Mouse (Mus musculus) heart, postnatal 0 days (tissue): ENCODE measurements around the gene Apmap. TPM values are rescaled to one million over a fixed set of nuclear protein-coding genes. Genes with fewer than 3 reads are reported as not detected.

Experiments used
- ATAC-seq: fragments of 200-750 bp; cut with Nextera tagmentation; 2 replicates; pipeline ENCODE4 v1.8.0; 2017; ENCODE audit warnings: low read depth, moderate number of reproducible peaks, moderate library complexity; ENCODE audit not compliant: insufficient read depth
- DNase-seq: peaks from one replicate; pipeline ENCODE4 v3.0.0-alpha.2; 2016; ENCODE audit warnings: low spot score
- H3K27ac ChIP-seq: fragments of 300-500 bp; sonication (generic); 2 replicates; pipeline ENCODE4 v1.5.1; 2014; ENCODE audit warnings: low read depth, mild to moderate bottlenecking
- H3K27me3 ChIP-seq: fragments of 300-500 bp; sonication (generic); 2 replicates; pipeline ENCODE4 v1.6.1; 2014; ENCODE audit warnings: low read length, mixed read lengths; ENCODE audit not compliant: control insufficient read depth, insufficient read depth
- H3K36me3 ChIP-seq: fragments of 300-500 bp; sonication (generic); replicated peaks from 2 replicates; pipeline ENCODE4 v1.6.1; 2014; ENCODE audit warnings: low read length, mixed read lengths; ENCODE audit not compliant: control insufficient read depth, insufficient read depth
- H3K4me1 ChIP-seq: fragments of 300-500 bp; sonication (generic); 2 replicates; pipeline ENCODE4 v1.6.1; 2014; ENCODE audit warnings: antibody characterized with exemption; ENCODE audit not compliant: control insufficient read depth, insufficient read depth
- H3K4me2 ChIP-seq: fragments of 300-500 bp; sonication (generic); 2 replicates; pipeline ENCODE4 v1.6.1; 2014; ENCODE audit warnings: low read depth, mild to moderate bottlenecking, low read length, moderate library complexity
- H3K4me3 ChIP-seq: fragments of 300-500 bp; sonication (generic); 2 replicates; pipeline ENCODE4 v1.5.1; 2014; ENCODE audit warnings: low read depth, low read length
- H3K9ac ChIP-seq: fragments of 300-500 bp; sonication (generic); replicated peaks from 2 replicates; pipeline ENCODE4 v1.6.1; 2014; ENCODE audit warnings: low read depth, low read length, mixed read lengths
- H3K9me3 ChIP-seq: fragments of 300-500 bp; sonication (generic); replicated peaks from 2 replicates; pipeline ENCODE4 v1.6.1; 2016; ENCODE audit warnings: low read length; ENCODE audit not compliant: control insufficient read depth
- CTCF ChIP-seq: IDR thresholded peaks from 2 replicates; pipeline ENCODE4 v1.5.1; 2016; ENCODE audit warnings: antibody characterized with exemption, control low read depth, low read depth
- EP300 ChIP-seq: IDR thresholded peaks from 2 replicates; pipeline ENCODE4 v1.6.1; 2016; ENCODE audit warnings: antibody characterized with exemption, low read depth
- WGBS: fragments of 180-500 bp; shearing (Covaris S2); extraction: QIAGEN DNeasy Blood & Tissue Kit; methylation state at CpG from one replicate; pipeline ENCODE4 v1.1.7; 2014; 5-methylcytosine and 5-hydroxymethylcytosine counted together
- polyA plus RNA-seq: library from polyadenylated mRNA; unstranded; fragments of >200 nt; fragmentation: Nextera tagmentation; extraction: Ambion mirVana; gene quantifications from 2 replicates; pipeline ENCODE4 v1.2.1, GENCODE M21; 2015
- total RNA-seq: library from RNA; depleted of rRNA; stranded (reverse); fragments of >200 nt; gene quantifications from 2 replicates; pipeline ENCODE4 v1.2.3, GENCODE M21; 2014; ENCODE audit warnings: low replicate concordance

The Apmap gene
- total and polyA plus RNA-seq, 2 experiments from 2014 or later, result 8.5 to 19.8 TPM

DNA sequence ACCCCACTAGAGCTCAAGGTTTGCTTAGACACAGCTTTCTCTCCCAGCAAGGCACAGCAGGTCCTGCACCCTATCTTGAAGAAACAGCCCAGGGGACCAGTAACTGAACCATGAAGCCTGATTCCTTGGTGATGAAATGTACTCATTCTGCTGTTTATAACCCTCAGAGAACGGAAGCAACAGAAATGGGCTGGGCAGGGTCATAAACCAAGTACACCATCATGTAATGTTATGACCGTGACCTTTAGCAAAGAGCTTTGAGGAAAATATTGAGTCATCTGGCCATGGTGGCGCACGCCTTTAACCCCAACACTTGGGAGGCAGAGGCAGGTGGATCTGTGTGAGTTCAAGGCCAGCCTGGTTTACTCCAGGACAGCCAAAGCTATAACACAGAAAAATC is 36.9 kb upstream of the Apmap start:
- H3K36me3 ChIP-seq, result no peaks in the 10 kb centered on the region
- no peaks in the 10 kb centered on the region for H3K4me1 ChIP-seq
- no peak overlapping the region for H3K4me3 ChIP-seq
- WGBS, result 85% methylated on average over 4 of the region's 4 CpGs
- no peak overlapping the region for H3K9ac ChIP-seq
- no peak for TF ChIP-seq CTCF
- TF ChIP-seq EP300, result no peak
- no peak overlapping the region for H3K4me2 ChIP-seq
- no peaks in the 10 kb centered on the region for H3K9me3 ChIP-seq
- DNase-seq, result no peak
- no peaks in the 10 kb centered on the region for H3K27me3 ChIP-seq
- H3K27ac ChIP-seq, result no peak overlapping the region
- ATAC-seq, result no peak

DNA sequence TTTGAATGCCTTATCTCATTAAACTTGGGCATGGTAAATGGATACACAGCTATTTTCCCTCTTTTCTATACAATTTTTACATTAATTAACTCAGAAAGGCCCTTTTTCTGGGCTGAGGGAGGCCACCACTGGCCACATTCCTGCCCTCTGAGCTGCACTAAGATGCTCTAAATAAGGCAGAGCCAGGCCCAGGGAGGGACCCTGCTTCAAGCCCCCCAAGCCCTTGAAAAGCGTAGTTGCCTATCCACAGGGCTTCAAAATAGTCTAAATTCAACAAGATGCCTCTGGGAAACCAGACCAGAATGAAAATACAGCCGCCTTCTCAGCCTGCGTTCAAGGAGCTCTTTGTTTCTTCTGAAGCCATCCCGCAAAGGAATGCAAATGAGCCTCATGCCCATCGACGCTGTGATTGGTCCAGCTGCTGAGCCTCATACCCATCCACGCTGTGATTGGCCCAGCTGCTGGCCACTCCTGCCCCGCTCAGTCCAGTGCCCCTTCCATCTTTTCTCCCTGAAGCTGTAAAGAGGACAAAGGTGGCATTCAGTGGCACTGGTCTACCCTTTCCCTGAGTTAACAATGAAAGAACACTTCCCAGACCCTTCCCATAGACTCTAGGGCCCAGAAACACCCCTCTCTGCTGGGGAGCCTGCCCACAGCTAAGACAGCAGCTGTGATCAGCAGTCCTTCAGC is 35.5 kb upstream of the Apmap start:
- ATAC-seq (no peak), DNase-seq (no peak)
- no peak for TF ChIP-seq CTCF
- TF ChIP-seq EP300, result no peak
- Histone ChIP-seq H3K4me2 (no peak overlapping the region), H3K9ac (no peak overlapping the region), H3K9me3 (no peaks in the 10 kb centered on the region), H3K27ac (no peak overlapping the region), H3K27me3 (no peaks in the 10 kb centered on the region), H3K4me3 (no peak overlapping the region), H3K4me1 (no peaks in the 10 kb centered on the region), H3K36me3 (no peaks in the 10 kb centered on the region)
- WGBS, result 65% methylated on average over 8 of the region's 8 CpGs

DNA sequence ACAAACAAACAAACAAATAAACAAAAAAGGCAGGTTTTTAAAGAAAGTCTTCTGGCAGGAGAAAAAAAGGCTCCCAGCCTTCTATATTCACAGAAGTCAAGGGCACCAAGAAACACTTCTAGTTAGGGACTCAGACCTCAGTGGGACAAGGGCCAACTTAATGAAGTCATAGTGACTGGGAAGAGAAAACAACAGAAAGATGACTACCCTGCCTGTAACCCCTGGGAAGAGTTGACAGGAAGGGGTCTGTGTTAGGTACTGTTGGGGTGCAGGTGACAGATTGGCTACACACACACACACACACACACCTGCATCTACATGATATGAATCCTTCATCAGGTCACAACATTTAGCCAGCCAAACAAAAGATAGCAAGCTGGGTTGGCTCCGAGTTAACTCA is 34.8 kb upstream of the Apmap start:
- ATAC-seq (no peak), DNase-seq (no peak)
- no peak overlapping the region for H3K4me2 ChIP-seq
- no peaks in the 10 kb centered on the region for H3K4me1 ChIP-seq
- H3K36me3 ChIP-seq, result no peaks in the 10 kb centered on the region
- no peak overlapping the region for H3K27ac ChIP-seq
- no peaks in the 10 kb centered on the region for H3K9me3 ChIP-seq
- H3K9ac ChIP-seq, result no peak overlapping the region
- H3K27me3 ChIP-seq, result no peaks in the 10 kb centered on the region
- no peak overlapping the region for H3K4me3 ChIP-seq
- TF ChIP-seq CTCF (no peak), EP300 (no peak)
- 79% methylated on average over 1 of the region's 1 CpGs for WGBS

DNA sequence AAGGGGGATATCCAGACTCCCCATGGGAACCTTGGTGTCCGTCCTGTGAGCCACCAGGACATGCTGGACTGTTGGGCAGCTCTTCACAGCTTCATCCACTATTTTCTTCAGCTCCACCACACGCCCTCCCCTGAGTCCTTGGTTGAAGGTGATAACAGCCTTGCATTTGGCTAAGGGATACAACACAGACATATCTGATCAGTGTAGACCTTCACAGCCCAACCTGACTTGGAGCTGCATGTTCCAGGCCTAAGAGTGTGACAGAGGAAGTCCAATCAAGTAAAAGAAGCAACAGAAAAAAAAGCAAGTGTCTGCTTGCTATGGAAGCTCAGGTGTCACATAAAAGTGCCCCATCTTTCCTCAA is 30.0 kb upstream of the Apmap start:
- 45% methylated on average over 2 of the region's 2 CpGs for WGBS

DNA sequence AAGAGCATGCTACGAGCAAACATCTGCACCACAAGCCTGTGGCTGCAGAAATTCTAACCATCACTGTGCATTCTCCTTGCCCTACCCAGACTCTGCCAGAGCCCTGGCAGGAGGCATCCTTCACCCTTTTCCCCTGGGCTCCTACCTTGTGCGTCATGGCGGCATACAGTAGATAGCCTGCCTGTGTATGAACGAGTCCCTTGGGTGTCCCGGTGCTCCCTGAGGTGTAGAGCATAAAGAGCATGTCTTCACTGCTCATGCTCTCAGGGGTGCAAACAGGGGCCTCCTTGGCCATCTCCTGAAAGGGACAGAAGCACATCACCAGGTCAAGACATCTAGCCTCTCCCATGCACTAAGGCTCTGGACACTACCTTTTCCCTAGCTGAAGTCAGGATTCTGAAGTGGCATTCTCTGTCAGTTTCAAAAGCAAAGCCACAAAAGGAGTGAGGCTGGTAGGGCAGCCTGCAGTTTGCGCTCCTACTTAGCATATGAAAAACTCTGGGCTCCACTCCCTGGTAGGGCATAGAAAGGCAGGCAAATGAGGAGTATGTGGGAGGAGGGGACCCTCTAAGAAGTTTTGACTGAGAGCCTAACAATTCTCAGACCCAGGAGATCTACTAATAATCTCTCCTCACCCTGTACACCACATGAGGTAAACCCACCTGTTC is 29.5 kb upstream of the Apmap start:
- H3K27ac ChIP-seq, result no peak overlapping the region
- ATAC-seq, result no peak
- WGBS, result 72% methylated on average over 6 of the region's 6 CpGs
- DNase-seq, result no peak
- H3K9ac ChIP-seq, result no peak overlapping the region
- H3K36me3 ChIP-seq, result no peaks in the 10 kb centered on the region
- H3K27me3 ChIP-seq, result no peaks in the 10 kb centered on the region
- no peak overlapping the region for H3K4me2 ChIP-seq
- TF ChIP-seq CTCF (no peak), EP300 (no peak)
- H3K4me3 ChIP-seq, result no peak overlapping the region
- 0 out of 2 replicates have a peak, but pooled peaks cover 4% of the 10 kb centered on the region for H3K9me3 ChIP-seq
- H3K4me1 ChIP-seq, result no peaks in the 10 kb centered on the region

More for the DNA sequence above, 30.0 kb upstream of the Apmap start:
- Histone ChIP-seq H3K27ac (no peak overlapping the region), H3K36me3 (no peaks in the 10 kb centered on the region), H3K4me1 (no peaks in the 10 kb centered on the region), H3K9me3 (0 out of 2 replicates have a peak, but pooled peaks cover 4% of the 10 kb centered on the region), H3K9ac (no peak overlapping the region), H3K4me3 (no peak overlapping the region), H3K27me3 (no peaks in the 10 kb centered on the region), H3K4me2 (no peak overlapping the region)
- no peak for TF ChIP-seq EP300
- ATAC-seq (no peak), DNase-seq (no peak)
